Mouse (Mus musculus) liver, postnatal 0 days (tissue): ENCODE results near the gene Sept11. TPM values are rescaled to one million over a fixed set of nuclear protein-coding genes. Genes with fewer than 3 reads are reported as not detected.

ENCODE experiments used
- ATAC-seq: fragments of 200-750 bp; cut with Nextera tagmentation; 2 replicates; pipeline ENCODE4 v1.8.0; 2017; ENCODE audit warnings: mild to moderate bottlenecking, moderate library complexity
- DNase-seq: peaks from one replicate; pipeline ENCODE4 v3.0.0-alpha.2; 2016
- H3K27ac ChIP-seq: fragments of 300-500 bp; sonication (generic); 2 replicates; pipeline ENCODE4 v1.5.1; 2014; ENCODE audit warnings: antibody characterized with exemption, moderate library complexity, mild to moderate bottlenecking, low read depth
- H3K27me3 ChIP-seq: fragments of 300-500 bp; sonication (generic); 2 replicates; pipeline ENCODE4 v1.6.1; 2014; ENCODE audit warnings: low read length, control low read depth, mixed read lengths; ENCODE audit not compliant: insufficient read depth
- H3K36me3 ChIP-seq: fragments of 300-500 bp; sonication (generic); replicated peaks from 2 replicates; pipeline ENCODE4 v1.6.1; 2014; ENCODE audit warnings: mild to moderate bottlenecking, control low read depth, low read length, moderate library complexity, mixed read lengths; ENCODE audit not compliant: insufficient read depth
- H3K4me1 ChIP-seq: fragments of 300-500 bp; sonication (generic); 2 replicates; pipeline ENCODE4 v1.6.1; 2014; ENCODE audit warnings: antibody characterized with exemption, mild to moderate bottlenecking, control low read depth; ENCODE audit not compliant: insufficient read depth
- H3K4me2 ChIP-seq: fragments of 300-500 bp; sonication (generic); 2 replicates; pipeline ENCODE4 v1.6.1; 2014; ENCODE audit warnings: low read depth, mild to moderate bottlenecking, low read length, moderate library complexity, mixed read lengths
- H3K4me3 ChIP-seq: fragments of 300-500 bp; sonication (generic); 2 replicates; pipeline ENCODE4 v1.5.1; 2014; ENCODE audit warnings: low read depth, low read length
- H3K9ac ChIP-seq: fragments of 300-500 bp; sonication (generic); replicated peaks from 2 replicates; pipeline ENCODE4 v1.6.1; 2014; ENCODE audit warnings: mild to moderate bottlenecking, moderate library complexity
- H3K9me3 ChIP-seq: fragments of 300-500 bp; sonication (generic); 2 replicates; pipeline ENCODE4 v1.6.1; 2016; ENCODE audit warnings: mild to moderate bottlenecking, control low read depth, low read length, mixed read lengths
- CTCF ChIP-seq: sonication (generic); IDR thresholded peaks from 2 replicates; pipeline ENCODE4 v1.5.1; 2016; ENCODE audit warnings: antibody characterized with exemption, low read depth
- EP300 ChIP-seq: IDR thresholded peaks from 2 replicates; pipeline ENCODE4 v1.6.1; 2016; ENCODE audit warnings: antibody characterized with exemption, low read depth, mild to moderate bottlenecking
- WGBS: fragments of 180-500 bp; shearing (Covaris S2); extraction: QIAGEN DNeasy Blood & Tissue Kit; methylation state at CpG from one replicate; pipeline ENCODE4 v1.1.7; 2014; ENCODE audit not compliant: insufficient replicate concordance; 5-methylcytosine and 5-hydroxymethylcytosine counted together
- polyA plus RNA-seq: library from polyadenylated mRNA; unstranded; fragments of >200 nt; fragmentation: Nextera tagmentation; extraction: Ambion mirVana; gene quantifications from 2 replicates; pipeline ENCODE4 v1.2.1, GENCODE M21; 2015

Gene Sept11
- polyA plus RNA-seq, 1 experiment from 2014 or later: 12.2 TPM

DNA sequence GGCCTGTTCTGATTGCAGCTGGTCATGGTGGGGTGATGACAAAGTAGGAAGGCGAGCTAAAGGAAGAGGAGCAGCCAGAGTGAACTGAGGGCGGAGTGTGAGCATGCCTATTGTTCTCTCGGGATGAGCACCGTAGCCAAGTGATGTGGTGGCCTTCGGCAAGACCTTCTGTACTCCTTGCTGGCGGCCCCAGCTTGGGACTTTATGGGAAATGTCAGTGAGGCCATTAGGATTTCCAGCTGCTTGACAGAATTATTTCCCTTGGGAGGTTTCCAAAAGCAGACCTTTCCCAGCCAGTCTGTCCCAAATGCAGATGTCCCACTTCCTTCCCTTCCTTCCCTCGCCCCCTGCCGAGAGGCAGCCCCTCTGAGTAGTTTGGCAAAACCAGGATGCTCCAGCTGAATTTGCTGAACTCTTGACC is 8.1 kb downstream of the Sept11 start:
- no peak overlapping the region for H3K9ac ChIP-seq
- H3K9me3 ChIP-seq: no peaks in the 10 kb centered on the region
- ATAC-seq (0 out of 2 replicates have a peak, but pooled peaks have one; percentile 17), DNase-seq (no peak)
- TF ChIP-seq CTCF (no peak), EP300 (no peak)
- H3K4me3 ChIP-seq: no peak overlapping the region
- H3K27ac ChIP-seq: 0 out of 2 replicates have a peak overlapping the region, but pooled peaks have one; percentile 29
- WGBS: 62% methylated on average over 8 of the region's 8 CpGs
- no peaks in the 10 kb centered on the region for H3K36me3 ChIP-seq
- no peak overlapping the region for H3K4me2 ChIP-seq
- H3K27me3 ChIP-seq: no peaks in the 10 kb centered on the region
- H3K4me1 ChIP-seq: peaks cover 8% of the 10 kb centered on the region; the same call in 1 of the 2 replicates

DNA sequence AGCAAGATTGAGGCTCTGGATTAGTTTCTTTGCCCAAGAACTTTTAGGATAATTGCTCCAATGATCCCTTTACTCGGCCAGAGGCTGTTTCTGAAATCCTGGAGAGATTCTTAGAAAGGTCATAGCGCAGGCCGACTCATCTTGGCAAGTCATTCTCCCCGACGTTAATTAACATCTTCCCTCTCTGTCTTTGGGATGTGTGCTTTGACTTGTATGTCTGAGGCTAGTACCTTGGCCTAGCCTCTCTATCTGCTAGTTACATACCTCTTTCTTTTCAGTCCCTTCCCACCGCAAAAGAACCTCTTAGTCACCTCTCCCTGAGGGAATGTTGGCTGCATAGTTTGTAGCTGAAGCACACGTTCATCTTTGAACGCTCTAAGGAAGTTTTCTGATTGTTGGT is 10.4 kb downstream of the Sept11 start:
- no peaks in the 10 kb centered on the region for H3K36me3 ChIP-seq
- H3K27me3 ChIP-seq: no peaks in the 10 kb centered on the region
- H3K9ac ChIP-seq: no peak overlapping the region
- no peaks in the 10 kb centered on the region for H3K4me1 ChIP-seq
- DNase-seq: no peak
- TF ChIP-seq EP300 (no peak), CTCF (no peak)
- 84% methylated on average over 8 of the region's 8 CpGs for WGBS
- no peak overlapping the region for H3K27ac ChIP-seq
- no peak overlapping the region for H3K4me2 ChIP-seq
- no peaks in the 10 kb centered on the region for H3K9me3 ChIP-seq
- no peak overlapping the region for H3K4me3 ChIP-seq
- ATAC-seq: no peak

DNA sequence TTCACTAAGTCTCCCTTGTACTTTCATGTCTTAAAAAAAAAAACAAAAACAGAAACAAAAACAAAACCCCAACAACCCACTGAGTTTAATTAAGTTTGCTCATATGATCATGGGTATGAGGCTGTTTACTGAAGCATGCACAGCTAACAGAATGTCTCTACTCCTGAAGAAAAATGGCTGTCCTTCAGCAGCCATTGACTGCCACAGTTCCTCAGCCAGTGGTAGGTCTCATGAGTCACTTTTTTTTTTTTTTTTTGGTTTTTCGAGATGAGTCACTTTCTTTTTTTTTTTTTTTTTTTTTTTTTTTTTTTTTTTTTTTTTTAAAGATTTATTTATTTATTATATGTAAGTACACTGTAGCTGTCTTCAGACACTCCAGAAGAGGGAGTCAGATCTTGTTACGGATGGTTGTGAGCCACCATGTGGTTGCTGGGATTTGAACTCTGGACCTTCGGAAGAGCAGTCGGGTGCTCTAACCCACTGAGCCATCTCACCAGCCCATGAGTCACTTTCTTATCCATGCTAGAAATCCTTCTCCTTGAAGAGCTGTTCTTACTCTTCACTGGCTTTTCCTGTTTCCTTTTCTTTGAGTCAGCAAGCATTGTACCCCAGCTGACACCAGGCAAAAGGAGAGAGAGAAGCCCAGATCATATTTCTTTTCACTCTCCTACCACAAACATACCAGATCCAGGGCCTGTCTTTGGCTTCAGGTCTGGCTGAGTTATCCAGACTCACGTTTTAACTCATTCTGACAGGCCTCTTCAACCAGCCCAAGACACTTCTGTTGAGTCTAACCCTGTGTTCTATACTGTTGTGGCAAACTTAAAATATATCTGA is 12.0 kb downstream of the Sept11 start:
- Histone ChIP-seq H3K27ac (no peak overlapping the region), H3K4me1 (no peaks in the 10 kb centered on the region), H3K9ac (no peak overlapping the region), H3K36me3 (no peaks in the 10 kb centered on the region), H3K9me3 (no peaks in the 10 kb centered on the region), H3K4me3 (no peak overlapping the region), H3K4me2 (no peak overlapping the region), H3K27me3 (no peaks in the 10 kb centered on the region)
- 57% methylated on average over 4 of the region's 5 CpGs for WGBS
- no peak for TF ChIP-seq EP300
- no peak for TF ChIP-seq CTCF
- no peak for DNase-seq
- no peak for ATAC-seq

DNA sequence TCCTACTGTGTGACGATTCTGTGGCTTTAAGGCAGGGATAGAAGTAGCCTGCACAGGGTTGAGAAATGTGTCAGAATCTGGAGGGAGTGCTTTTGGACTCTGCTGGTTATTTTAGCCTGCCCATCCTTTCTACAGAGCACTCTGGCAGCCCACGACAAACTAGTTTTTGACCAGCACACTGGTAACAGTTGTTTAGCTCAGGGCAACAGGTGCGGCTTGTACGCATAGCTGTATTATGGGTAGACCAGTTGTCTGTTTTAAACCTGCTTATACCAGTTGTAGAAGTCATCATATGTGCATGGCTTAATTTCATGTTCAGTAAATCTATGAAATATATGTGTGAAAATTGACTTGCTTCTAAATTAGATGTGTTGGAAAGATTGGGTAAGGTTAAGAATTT is 12.8 kb downstream of the Sept11 start:
- no peaks in the 10 kb centered on the region for H3K27me3 ChIP-seq
- H3K9me3 ChIP-seq: no peaks in the 10 kb centered on the region
- TF ChIP-seq EP300: no peak
- TF ChIP-seq CTCF: no peak
- no peak overlapping the region for H3K4me2 ChIP-seq
- ATAC-seq (no peak), DNase-seq (no peak)
- H3K9ac ChIP-seq: no peak overlapping the region
- H3K4me1 ChIP-seq: no peaks in the 10 kb centered on the region
- H3K36me3 ChIP-seq: no peaks in the 10 kb centered on the region
- H3K4me3 ChIP-seq: no peak overlapping the region
- WGBS: 90% methylated on average over 4 of the region's 4 CpGs
- no peak overlapping the region for H3K27ac ChIP-seq

DNA sequence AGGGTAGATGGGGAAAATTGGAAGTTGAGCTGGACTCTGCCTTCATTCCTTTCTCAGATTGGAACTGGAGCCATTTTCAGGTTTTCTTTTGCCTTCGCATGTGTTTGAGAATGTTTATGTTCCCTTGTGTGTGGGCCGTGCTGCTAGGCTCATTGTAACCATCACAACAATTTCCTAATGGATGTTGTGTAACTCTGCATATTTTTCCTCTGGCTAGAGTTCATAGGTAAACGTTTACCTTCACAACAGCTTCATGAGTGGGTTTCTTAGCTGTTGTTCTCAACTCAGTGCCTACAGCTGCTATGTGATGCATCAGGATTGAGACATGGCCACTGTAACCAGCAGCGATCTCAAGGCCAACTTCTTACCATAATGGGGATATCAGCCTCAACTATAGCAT is 15.5 kb downstream of the Sept11 start:
- ATAC-seq (peak; percentile 55), DNase-seq (no peak)
- no peak overlapping the region for H3K4me3 ChIP-seq
- H3K4me1 ChIP-seq: no peaks in the 10 kb centered on the region
- no peaks in the 10 kb centered on the region for H3K9me3 ChIP-seq
- WGBS: 56% methylated on average over 4 of the region's 4 CpGs
- no peaks in the 10 kb centered on the region for H3K36me3 ChIP-seq
- no peak overlapping the region; the same call in 1 of the 2 replicates for H3K9ac ChIP-seq
- no peak for TF ChIP-seq CTCF
- no peak for TF ChIP-seq EP300
- H3K27me3 ChIP-seq: no peaks in the 10 kb centered on the region
- H3K4me2 ChIP-seq: no peak overlapping the region
- no peak overlapping the region; the same call in 1 of the 2 replicates for H3K27ac ChIP-seq

DNA sequence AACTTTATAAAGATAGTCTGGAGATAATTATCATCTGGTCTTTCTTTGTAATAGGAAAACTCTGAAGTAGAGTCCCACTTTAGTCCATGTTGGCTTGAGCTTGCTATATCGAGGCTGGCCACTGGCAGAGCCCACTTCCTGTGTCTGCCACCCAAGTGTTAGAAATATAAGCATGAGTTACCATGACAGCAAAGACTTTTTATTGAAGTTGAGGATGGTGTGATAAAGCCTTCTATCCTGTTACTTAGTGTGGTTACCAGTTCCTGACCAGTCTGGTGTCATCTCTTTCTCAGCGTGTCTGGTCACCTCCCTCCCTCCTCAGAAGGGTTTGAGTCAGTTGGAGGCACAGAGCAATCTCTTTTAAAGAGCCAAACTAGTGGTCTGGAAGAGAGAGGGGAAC is 16.3 kb downstream of the Sept11 start:
- Histone ChIP-seq H3K36me3 (no peaks in the 10 kb centered on the region), H3K27ac (no peak overlapping the region), H3K4me2 (no peak overlapping the region), H3K9me3 (no peaks in the 10 kb centered on the region), H3K4me1 (no peaks in the 10 kb centered on the region), H3K4me3 (no peak overlapping the region), H3K9ac (no peak overlapping the region), H3K27me3 (no peaks in the 10 kb centered on the region)
- WGBS: 35% methylated on average over 2 of the region's 2 CpGs
- no peak for TF ChIP-seq EP300
- no peak for TF ChIP-seq CTCF
- DNase-seq: no peak
- ATAC-seq: no peak
